Mouse (Mus musculus): ENCODE data around the gene Coq4. TPM values are rescaled to one million over a fixed set of nuclear protein-coding genes. Genes with fewer than 3 reads are reported as not detected.

The Coq4 gene
- polyA plus RNA-seq, 1 experiment, result 32.6 TPM

DNA sequence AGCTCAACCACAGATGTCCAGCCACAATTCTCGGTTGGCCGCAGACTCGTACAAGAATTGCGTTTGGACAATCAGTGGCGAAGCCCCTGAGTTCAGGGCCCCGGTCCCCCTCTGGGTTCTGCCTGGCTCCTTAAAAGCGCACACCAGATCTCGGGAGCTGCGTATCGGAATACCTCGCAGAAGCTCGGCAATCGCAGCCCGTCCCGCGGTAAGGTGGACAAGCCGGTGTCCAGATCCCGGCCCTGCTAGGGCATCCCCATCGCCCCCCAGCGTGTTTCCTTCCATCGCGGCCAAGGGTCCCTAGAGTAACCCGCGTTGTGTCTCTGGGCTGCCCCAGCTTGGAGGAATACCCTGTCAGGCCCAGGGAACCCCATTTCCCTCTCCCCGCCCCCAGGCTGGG is 58.3 kb downstream of the Coq4 start:
- H3K27me3 ChIP-seq (ENCODE audit: control insufficient read depth, insufficient read depth, low read length), result no peaks in the 10 kb centered on the region
- TF ChIP-seq CTCF (IDR thresholded peaks at IDR 0.05; ENCODE audit: extremely low read depth, insufficient read depth, insufficient read length, insufficient replicate concordance) (no peak), POLR2A (IDR thresholded peaks at IDR 0.05; ENCODE audit: low read depth, low read length) (no peak)
- H3K4me3 ChIP-seq (ENCODE audit: extremely low read depth, insufficient read depth, insufficient read length), result no peak overlapping the region
- 83% methylated on average over 25 of the region's 25 CpGs for WGBS
- no peak for DNase-seq (ENCODE audit: low read depth in 1 of 2, low spot score in 2 of 2)
- peaks cover 23% of the 10 kb centered on the region for H3K36me3 ChIP-seq (ENCODE audit: control insufficient read depth, insufficient read depth, low read length)
- H3K27ac ChIP-seq (ENCODE audit: insufficient read depth, low read length), result no peak overlapping the region
- no peaks in the 10 kb centered on the region for H3K4me1 ChIP-seq (ENCODE audit: control insufficient read depth, insufficient read depth, insufficient read length)

DNA sequence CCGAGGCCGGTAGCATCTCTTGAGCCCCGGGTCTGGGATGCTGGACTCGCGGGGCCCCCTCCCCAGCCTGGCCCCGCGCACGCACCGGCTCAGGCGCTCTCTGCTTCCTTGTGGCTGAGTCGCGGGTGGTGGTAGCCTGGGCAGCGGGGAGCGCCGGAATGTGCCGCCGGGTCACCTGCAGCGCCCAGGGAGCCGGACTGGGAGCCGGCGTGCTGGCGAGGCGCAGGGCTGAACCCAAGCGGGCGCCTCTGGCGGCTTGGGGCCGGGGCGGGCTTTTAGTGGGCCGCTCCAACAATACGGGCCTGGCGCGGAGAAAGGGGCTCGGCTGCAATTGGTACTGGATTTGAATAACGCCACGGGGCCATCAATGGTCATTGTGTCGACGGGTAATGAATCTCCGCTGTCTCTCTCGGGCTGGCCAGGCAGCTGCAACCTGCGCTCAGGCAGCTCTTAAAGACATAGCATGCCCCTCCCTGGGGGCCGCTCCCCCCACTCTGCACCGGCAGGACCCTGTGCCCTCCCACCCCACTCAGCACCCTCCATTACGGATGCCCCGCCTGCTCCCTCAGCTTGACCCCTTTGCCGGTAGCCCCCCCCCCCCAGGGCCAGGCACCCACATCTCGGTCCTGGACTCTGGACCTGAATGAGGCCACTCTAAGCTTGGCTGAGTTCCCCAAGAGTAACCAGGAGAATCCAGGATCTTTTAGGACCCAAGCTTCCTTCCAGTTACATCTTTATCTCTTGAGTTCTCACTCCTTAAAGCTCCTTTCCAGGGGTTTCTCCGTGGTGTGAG is 59.0 kb downstream of the Coq4 start:
- DNase-seq (ENCODE audit: low read depth in 1 of 2, low spot score in 2 of 2), result no peak
- H3K36me3 ChIP-seq (ENCODE audit: control insufficient read depth, insufficient read depth, low read length), result peaks cover 23% of the 10 kb centered on the region
- no peaks in the 10 kb centered on the region for H3K4me1 ChIP-seq (ENCODE audit: control insufficient read depth, insufficient read depth, insufficient read length)
- H3K27me3 ChIP-seq (ENCODE audit: control insufficient read depth, insufficient read depth, low read length), result no peaks in the 10 kb centered on the region
- no peak overlapping the region for H3K4me3 ChIP-seq (ENCODE audit: extremely low read depth, insufficient read depth, insufficient read length)
- TF ChIP-seq CTCF (IDR thresholded peaks at IDR 0.05; ENCODE audit: extremely low read depth, insufficient read depth, insufficient read length, insufficient replicate concordance), result no peak
- 66% methylated on average over 47 of the region's 47 CpGs for WGBS
- no peak overlapping the region for H3K27ac ChIP-seq (ENCODE audit: insufficient read depth, low read length)

DNA sequence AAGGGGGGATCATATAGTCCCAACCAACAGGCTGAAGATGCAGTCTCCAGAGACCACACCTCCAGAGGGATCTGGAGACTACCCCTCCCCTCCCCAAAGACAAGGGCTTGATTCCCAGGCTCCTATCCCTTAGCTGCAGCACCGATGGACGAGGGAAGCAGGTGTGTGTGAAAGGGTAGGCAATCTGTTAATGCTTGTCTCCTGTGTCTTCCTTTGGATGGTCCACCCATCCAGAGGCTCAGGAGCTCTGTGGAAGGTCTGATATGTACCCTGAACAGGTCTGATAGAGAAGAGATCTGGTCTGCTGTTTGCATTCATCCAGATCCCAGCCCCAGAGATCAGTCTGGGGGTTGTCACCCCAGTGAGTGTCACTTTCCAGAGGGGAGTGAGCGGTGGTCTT is 59.6 kb downstream of the Coq4 start:
- WGBS, result 83% methylated on average over 3 of the region's 3 CpGs
- peaks cover 21% of the 10 kb centered on the region for H3K36me3 ChIP-seq (ENCODE audit: control insufficient read depth, insufficient read depth, low read length)
- H3K4me3 ChIP-seq (ENCODE audit: extremely low read depth, insufficient read depth, insufficient read length), result no peak overlapping the region

More for the DNA sequence above, 59.6 kb downstream of the Coq4 start:
- H3K4me1 ChIP-seq (ENCODE audit: control insufficient read depth, insufficient read depth, insufficient read length), result no peaks in the 10 kb centered on the region
- TF ChIP-seq POLR2A (IDR thresholded peaks at IDR 0.05; ENCODE audit: low read depth, low read length) (no peak), CTCF (IDR thresholded peaks at IDR 0.05; ENCODE audit: extremely low read depth, insufficient read depth, insufficient read length, insufficient replicate concordance) (no peak)
- no peak for DNase-seq (ENCODE audit: low read depth in 1 of 2, low spot score in 2 of 2)
- no peak overlapping the region for H3K27ac ChIP-seq (ENCODE audit: insufficient read depth, low read length)
- H3K27me3 ChIP-seq (ENCODE audit: control insufficient read depth, insufficient read depth, low read length), result no peaks in the 10 kb centered on the region

Other genes starting within 250 kb of the Coq4 start
- gene Rapgef1, start 167.8 kb upstream of the Coq4 start, polyA plus RNA-seq (2012; rRNA removed), result 75.1 and 95.9 TPM in 2 replicates
- 0.26 and 0.81 TPM in 2 replicates for gene Gm13420, start 35.8 kb upstream of the Coq4 start, polyA plus RNA-seq (2012; rRNA removed)
- not detected in 2 replicates for gene Gm13547, start 28.2 kb upstream of the Coq4 start, polyA plus RNA-seq (2012; rRNA removed)
- 25.5 and 29.3 TPM in 2 replicates for gene Trub2, start 1.0 kb downstream of the Coq4 start, polyA plus RNA-seq (2012; rRNA removed)
- 13.7 and 14.2 TPM in 2 replicates for gene Slc27a4, start 15.1 kb downstream of the Coq4 start, polyA plus RNA-seq (2012; rRNA removed)
- gene Urm1, start 32.6 kb downstream of the Coq4 start, polyA plus RNA-seq (2012; rRNA removed), result 31.9 and 37.4 TPM in 2 replicates
- 8.4 and 11.7 TPM in 2 replicates for gene Cercam, start 81.7 kb downstream of the Coq4 start, polyA plus RNA-seq (2012; rRNA removed)
- gene Odf2, start 101.7 kb downstream of the Coq4 start, polyA plus RNA-seq (2012; rRNA removed), result 26.3 and 28.2 TPM in 2 replicates
- gene Gle1, start 147.9 kb downstream of the Coq4 start, polyA plus RNA-seq (2012; rRNA removed), result 14.5 and 16.4 TPM in 2 replicates
- gene Sptan1, start 178.1 kb downstream of the Coq4 start, polyA plus RNA-seq (2012; rRNA removed), result 98.5 and 101 TPM in 2 replicates